Mouse (Mus musculus) embryonic facial prominence, embryonic 14.5 days (tissue): ENCODE measurements at regions not wholly inside any gene's neighbourhood (a gene's known extent, or its start where the extent isn't known, plus 50 kb on each side); places are given as distances from the start of the nearest gene placed in this dataset.
A peak's percentile ranks its signal among the peaks of the same experiment; 100 is the strongest.

Source experiments
- ATAC-seq: fragments of 200-750 bp; cut with Nextera tagmentation; 2 replicates; pipeline ENCODE4 v1.8.0; 2017; ENCODE audit warnings: low read depth, moderate number of reproducible peaks, moderate TSS enrichment
- DNase-seq: peaks from one replicate; pipeline ENCODE4 v3.0.0-alpha.2; 2015; ENCODE audit warnings: low spot score
- H3K27ac ChIP-seq: fragments of 300-500 bp; sonication (generic); replicated peaks from 2 replicates; pipeline ENCODE4 v1.5.1; 2014; ENCODE audit warnings: low read depth, mild to moderate bottlenecking, low read length, moderate library complexity
- H3K27me3 ChIP-seq: fragments of 300-500 bp; sonication (generic); replicated peaks from 2 replicates; pipeline ENCODE4 v1.6.1; 2014; ENCODE audit warnings: low read length; ENCODE audit not compliant: control insufficient read depth, insufficient read depth
- H3K36me3 ChIP-seq: fragments of 300-500 bp; sonication (generic); 2 replicates; pipeline ENCODE4 v1.6.1; 2014; ENCODE audit warnings: low read length, mixed read lengths; ENCODE audit not compliant: control insufficient read depth, insufficient read depth
- H3K4me1 ChIP-seq: fragments of 300-500 bp; sonication (generic); 2 replicates; pipeline ENCODE4 v1.6.1; 2014; ENCODE audit warnings: antibody characterized with exemption, low read length; ENCODE audit not compliant: control insufficient read depth, insufficient read depth
- H3K4me2 ChIP-seq: fragments of 300-500 bp; sonication (generic); 2 replicates; pipeline ENCODE4 v1.6.1; 2014; ENCODE audit warnings: low read depth, mild to moderate bottlenecking, low read length, moderate library complexity, mixed read lengths
- H3K4me3 ChIP-seq: fragments of 300-500 bp; sonication (generic); 2 replicates; pipeline ENCODE4 v1.5.1; 2014; ENCODE audit warnings: low read depth, mild to moderate bottlenecking, low read length
- H3K9ac ChIP-seq: fragments of 300-500 bp; sonication (generic); 2 replicates; pipeline ENCODE4 v1.6.1; 2014; ENCODE audit warnings: low read depth, mild to moderate bottlenecking, low read length, moderate library complexity, mixed read lengths
- H3K9me3 ChIP-seq: fragments of 300-500 bp; sonication (generic); 2 replicates; pipeline ENCODE4 v1.6.1; 2016; ENCODE audit warnings: low read length; ENCODE audit not compliant: control insufficient read depth
- WGBS: fragments of 180-500 bp; shearing (Covaris S2); extraction: QIAGEN DNeasy Blood & Tissue Kit; methylation state at CpG from one replicate; pipeline ENCODE4 v1.1.7; 2014; 5-methylcytosine and 5-hydroxymethylcytosine counted together

DNA sequence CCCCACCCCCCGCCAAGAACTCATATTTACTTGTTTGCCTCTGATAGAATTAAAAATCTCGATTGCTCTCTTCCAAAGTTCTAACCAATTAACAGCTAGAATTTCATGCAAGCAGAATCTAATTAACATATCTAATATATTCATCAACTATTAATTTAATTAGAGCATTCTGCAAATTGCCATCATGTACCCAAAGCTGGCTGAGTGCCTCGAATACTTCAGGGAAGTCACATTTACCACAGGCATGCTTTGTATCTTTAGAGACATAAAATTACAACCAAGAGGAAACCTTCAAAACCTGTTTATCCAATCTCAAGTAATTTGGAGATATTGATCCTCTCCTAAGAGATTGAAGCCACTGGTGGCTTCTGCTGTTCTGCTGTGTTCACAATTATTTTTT, 401.6 kb upstream of the Nmur2 start:
- H3K9ac ChIP-seq, result no peak overlapping the region
- no peak overlapping the region for H3K4me2 ChIP-seq
- ATAC-seq (no peak), DNase-seq (no peak)
- 72% methylated on average over 3 of the region's 3 CpGs for WGBS
- H3K27me3 ChIP-seq, result no peaks in the 10 kb centered on the region
- no peak overlapping the region for H3K27ac ChIP-seq
- no peaks in the 10 kb centered on the region for H3K4me1 ChIP-seq
- no peaks in the 10 kb centered on the region for H3K9me3 ChIP-seq
- no peak overlapping the region for H3K4me3 ChIP-seq
- H3K36me3 ChIP-seq, result no peaks in the 10 kb centered on the region

DNA sequence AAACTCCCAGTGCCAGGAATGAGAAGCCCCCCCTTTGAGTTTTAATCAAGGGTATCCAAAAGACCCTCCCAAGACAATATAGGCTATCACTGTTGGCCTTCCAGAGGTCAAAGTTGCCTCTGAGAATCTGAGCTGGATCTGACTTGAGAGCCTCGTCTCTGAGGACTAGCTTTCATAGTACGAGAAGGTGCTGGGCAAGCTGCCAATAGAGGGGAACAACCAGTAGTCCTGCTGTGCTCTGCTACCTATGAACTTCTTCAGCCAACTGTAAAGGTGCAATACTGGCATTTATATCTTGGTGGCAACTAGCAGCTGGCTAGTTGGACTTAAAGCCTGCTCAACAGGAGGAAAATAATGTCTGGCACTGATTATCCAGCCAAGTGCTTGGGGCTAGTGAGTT, 400.3 kb upstream of the Nmur2 start:
- no peaks in the 10 kb centered on the region for H3K9me3 ChIP-seq
- DNase-seq (peak; percentile 31), ATAC-seq (no peak)
- no peak overlapping the region for H3K4me3 ChIP-seq
- no peak overlapping the region for H3K27ac ChIP-seq
- WGBS, result 28% methylated on average over 2 of the region's 2 CpGs
- H3K36me3 ChIP-seq, result no peaks in the 10 kb centered on the region
- H3K27me3 ChIP-seq, result no peaks in the 10 kb centered on the region
- H3K4me1 ChIP-seq, result no peaks in the 10 kb centered on the region
- no peak overlapping the region for H3K9ac ChIP-seq
- no peak overlapping the region for H3K4me2 ChIP-seq

DNA sequence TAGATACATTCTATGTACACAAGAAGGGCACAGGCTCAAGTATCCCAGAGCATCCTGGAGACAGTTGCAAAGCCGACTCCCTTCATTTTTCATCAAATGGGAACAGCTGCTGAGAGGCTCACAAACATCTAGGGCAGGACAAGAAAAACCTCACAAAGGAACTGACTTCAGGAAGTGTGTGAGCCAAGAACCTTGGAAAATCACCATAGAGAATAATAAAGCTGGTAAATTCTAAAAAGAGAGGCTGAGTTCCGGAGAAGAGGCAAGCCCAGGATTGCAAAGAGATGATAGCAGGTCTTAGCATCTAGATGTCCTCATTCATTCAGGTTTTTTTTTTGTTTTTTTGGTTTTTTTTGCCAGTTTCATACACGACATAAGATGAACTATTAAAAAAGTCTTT, 390.3 kb upstream of the Nmur2 start:
- Histone ChIP-seq H3K27me3 (no peaks in the 10 kb centered on the region), H3K9ac (no peak overlapping the region), H3K4me2 (no peak overlapping the region), H3K4me3 (no peak overlapping the region), H3K4me1 (no peaks in the 10 kb centered on the region), H3K36me3 (no peaks in the 10 kb centered on the region), H3K27ac (no peak overlapping the region), H3K9me3 (no peaks in the 10 kb centered on the region)
- DNase-seq (no peak), ATAC-seq (no peak)
- WGBS, result 67% methylated on average over 3 of the region's 3 CpGs

DNA sequence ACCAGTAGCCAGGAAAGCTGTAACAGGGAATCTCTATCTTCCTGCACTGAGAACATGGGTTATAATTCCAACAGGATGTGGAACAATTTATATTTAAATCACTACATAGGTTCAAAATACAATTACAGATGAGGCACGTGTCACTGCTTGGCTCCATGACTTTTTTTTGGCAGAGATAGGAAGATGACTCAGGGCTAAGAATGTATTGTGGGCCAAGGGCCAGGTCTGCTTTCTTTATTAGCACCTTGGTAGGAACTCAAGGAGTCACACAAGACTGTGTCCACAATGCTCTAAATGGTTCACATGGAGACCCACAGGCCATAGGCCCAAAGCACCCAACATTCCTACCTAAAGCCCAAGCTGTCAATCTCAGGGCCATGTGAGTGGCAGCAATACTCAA, 344.0 kb upstream of the Nmur2 start:
- no peak overlapping the region for H3K27ac ChIP-seq
- no peaks in the 10 kb centered on the region for H3K36me3 ChIP-seq
- no peak overlapping the region for H3K4me2 ChIP-seq
- ATAC-seq, result no peak
- WGBS, result 43% methylated on average over 1 of the region's 1 CpGs
- no peaks in the 10 kb centered on the region for H3K9me3 ChIP-seq
- no peaks in the 10 kb centered on the region for H3K4me1 ChIP-seq
- no peak overlapping the region for H3K9ac ChIP-seq
- H3K27me3 ChIP-seq, result no peaks in the 10 kb centered on the region
- H3K4me3 ChIP-seq, result no peak overlapping the region
- DNase-seq, result no peak

DNA sequence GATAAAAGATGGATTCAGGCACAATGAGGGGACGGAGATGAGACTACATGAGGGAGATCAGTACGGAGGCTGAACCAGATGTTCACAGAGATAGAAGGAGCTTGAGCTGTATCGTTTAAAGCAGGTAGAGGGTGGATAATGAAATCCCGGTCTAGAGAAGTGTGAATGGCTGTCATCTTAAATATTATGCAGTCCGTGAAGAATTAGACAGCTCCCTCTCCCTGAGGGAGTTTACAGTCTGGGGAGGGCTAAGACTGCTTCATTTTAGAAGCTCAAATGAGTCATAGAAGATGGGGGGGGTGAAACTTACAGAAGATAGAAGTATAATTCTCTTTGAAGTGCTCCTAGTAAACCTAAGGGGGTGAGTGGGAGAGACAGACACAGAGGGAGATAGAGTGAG, 336.7 kb upstream of the Nmur2 start:
- H3K27ac ChIP-seq, result no peak overlapping the region
- no peaks in the 10 kb centered on the region for H3K4me1 ChIP-seq
- WGBS, result 77% methylated on average over 5 of the region's 5 CpGs
- ATAC-seq (no peak), DNase-seq (no peak)
- H3K4me2 ChIP-seq, result no peak overlapping the region
- H3K9ac ChIP-seq, result no peak overlapping the region
- no peaks in the 10 kb centered on the region for H3K27me3 ChIP-seq
- no peaks in the 10 kb centered on the region for H3K36me3 ChIP-seq
- no peak overlapping the region for H3K4me3 ChIP-seq
- H3K9me3 ChIP-seq, result no peaks in the 10 kb centered on the region

DNA sequence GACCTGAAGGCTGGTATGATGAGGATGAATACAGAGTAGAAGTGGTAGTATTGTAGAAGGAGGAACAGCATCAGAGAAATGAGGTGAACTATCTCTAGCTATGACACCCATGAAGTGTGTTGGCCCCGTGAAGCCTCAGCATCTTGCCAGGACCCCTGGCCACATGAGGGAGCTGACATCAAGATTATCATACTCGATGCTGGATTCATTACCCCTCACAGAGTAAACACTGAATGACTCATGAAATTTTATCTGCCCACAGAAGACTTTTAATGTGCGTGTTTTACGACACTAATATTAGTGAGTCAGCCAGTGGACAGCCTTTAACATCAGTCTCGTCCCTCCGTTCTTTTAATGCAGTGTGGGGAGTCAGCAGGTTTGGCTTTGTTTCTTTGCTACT, 333.5 kb upstream of the Nmur2 start:
- H3K36me3 ChIP-seq, result no peaks in the 10 kb centered on the region
- DNase-seq (no peak), ATAC-seq (no peak)
- H3K27ac ChIP-seq, result no peak overlapping the region
- no peaks in the 10 kb centered on the region for H3K4me1 ChIP-seq
- H3K4me2 ChIP-seq, result no peak overlapping the region
- H3K9me3 ChIP-seq, result no peaks in the 10 kb centered on the region
- H3K27me3 ChIP-seq, result no peaks in the 10 kb centered on the region
- no peak overlapping the region for H3K4me3 ChIP-seq
- H3K9ac ChIP-seq, result no peak overlapping the region
- 56% methylated on average over 6 of the region's 6 CpGs for WGBS

DNA sequence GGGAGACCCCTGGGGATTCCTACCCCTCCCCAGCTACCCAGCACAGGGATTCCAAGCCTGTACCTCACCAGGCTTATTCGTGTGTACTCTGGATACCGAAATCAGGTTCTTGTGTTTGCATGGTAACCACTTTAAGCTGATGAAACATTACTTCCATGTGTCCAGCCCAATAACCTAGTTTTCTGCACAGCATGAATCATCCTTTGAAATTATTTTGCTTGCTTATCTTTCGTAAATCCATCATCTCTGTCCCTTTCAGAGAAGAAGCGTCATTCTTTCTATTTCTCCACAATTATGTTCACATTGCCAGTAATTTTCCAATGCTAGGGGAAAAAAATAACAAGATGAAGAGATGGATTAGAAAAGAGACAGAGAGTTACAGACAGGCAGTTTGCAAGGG, 332.8 kb upstream of the Nmur2 start:
- WGBS, result 79% methylated on average over 4 of the region's 4 CpGs
- H3K27ac ChIP-seq, result no peak overlapping the region

DNA sequence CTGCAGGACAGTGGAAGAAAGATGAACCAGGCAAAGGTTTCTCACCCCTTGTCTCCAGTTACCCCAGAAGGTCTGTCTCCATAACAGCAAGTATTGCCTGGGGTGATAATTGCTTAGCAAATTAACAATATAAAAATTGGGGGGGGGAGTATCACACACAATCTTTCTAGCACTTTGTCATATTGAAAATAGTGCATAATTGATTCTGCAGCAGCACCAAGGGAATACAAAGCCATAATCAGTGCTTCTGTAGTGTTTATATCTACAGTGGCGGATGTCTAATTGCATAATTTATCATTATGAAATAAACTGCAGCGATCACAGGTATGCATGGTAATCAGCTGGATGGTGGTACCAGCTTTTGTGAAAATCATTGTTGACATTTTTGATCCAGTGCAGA, 316.9 kb upstream of the Nmur2 start:
- Histone ChIP-seq H3K4me1 (no peaks in the 10 kb centered on the region), H3K27me3 (no peaks in the 10 kb centered on the region), H3K4me2 (no peak overlapping the region), H3K9me3 (no peaks in the 10 kb centered on the region), H3K9ac (no peak overlapping the region), H3K4me3 (no peak overlapping the region), H3K36me3 (no peaks in the 10 kb centered on the region), H3K27ac (no peak overlapping the region)
- WGBS, result 80% methylated on average over 2 of the region's 2 CpGs
- no peak for ATAC-seq
- DNase-seq, result no peak

More for the DNA sequence above, 332.8 kb upstream of the Nmur2 start:
- no peak for ATAC-seq
- Histone ChIP-seq H3K36me3 (no peaks in the 10 kb centered on the region), H3K4me2 (no peak overlapping the region), H3K4me1 (no peaks in the 10 kb centered on the region), H3K9me3 (no peaks in the 10 kb centered on the region), H3K27me3 (no peaks in the 10 kb centered on the region), H3K9ac (no peak overlapping the region), H3K4me3 (no peak overlapping the region)
- no peak for DNase-seq

DNA sequence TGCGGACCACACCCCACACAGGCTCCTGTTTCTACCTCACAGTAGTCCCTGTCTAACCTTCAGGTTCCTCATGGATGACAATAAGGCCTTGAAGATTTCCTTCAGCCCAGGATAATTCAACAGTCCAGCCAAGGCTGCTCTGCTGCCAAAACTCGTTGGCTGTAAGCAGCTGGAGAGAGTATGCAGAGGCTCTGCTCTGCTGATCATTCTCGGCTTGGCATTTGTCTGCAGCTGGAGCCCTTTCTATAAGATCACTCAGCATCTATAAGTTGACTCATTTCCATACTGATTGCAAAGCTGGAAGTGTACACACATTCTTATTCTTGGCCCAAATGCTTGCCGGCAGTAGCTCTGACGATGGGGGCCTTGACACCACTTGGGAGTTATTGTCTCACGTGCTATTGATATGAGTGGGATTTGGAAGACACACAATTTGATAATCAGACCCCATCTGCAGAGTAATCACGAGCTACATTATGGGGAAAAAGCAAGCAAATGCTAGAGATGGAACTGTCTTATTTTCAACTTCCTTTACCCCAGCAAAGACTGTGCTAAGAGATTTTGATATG, 311.1 kb upstream of the Nmur2 start:
- ATAC-seq (no peak), DNase-seq (peak; percentile 36)
- Histone ChIP-seq H3K9ac (no peak overlapping the region), H3K36me3 (no peaks in the 10 kb centered on the region), H3K4me3 (no peak overlapping the region), H3K27ac (no peak overlapping the region), H3K4me1 (no peaks in the 10 kb centered on the region), H3K27me3 (no peaks in the 10 kb centered on the region), H3K9me3 (no peaks in the 10 kb centered on the region), H3K4me2 (no peak overlapping the region)
- 66% methylated on average over 7 of the region's 7 CpGs for whole genome bisulfite sequencing
